Mouse (Mus musculus) embryonic fibroblast, embryonic 13.5 days (primary cell): ENCODE results near the gene Arhgap6.

Experiments used
- CTCF ChIP-seq: IDR thresholded peaks from 2 replicates; pipeline ENCODE4 v1.5.1; 2011; ENCODE audit warnings: mild to moderate bottlenecking, control low read depth, low read length, moderate library complexity, borderline replicate concordance; ENCODE audit not compliant: insufficient read depth
- POLR2A ChIP-seq: IDR thresholded peaks from 2 replicates; pipeline ENCODE4 v1.6.1; 2011; ENCODE audit warnings: low read depth, mild to moderate bottlenecking, control low read depth, low read length, moderate library complexity

- TF ChIP-seq POLR2A (no peak), CTCF (no peak)
These were observed 507.6 kb downstream of the Arhgap6 start for GRCm38 (mm10) chrX:169302271-169303045.
